Mouse (Mus musculus) lung, postnatal 0 days (tissue): ENCODE results near the gene March4.

Experiments
- CTCF ChIP-seq: IDR thresholded peaks from 2 replicates; pipeline ENCODE4 v1.5.1; 2016; ENCODE audit warnings: antibody characterized with exemption, mild to moderate bottlenecking
- EP300 ChIP-seq: IDR thresholded peaks from 2 replicates; pipeline ENCODE4 v1.6.1; 2016; ENCODE audit warnings: antibody characterized with exemption, mild to moderate bottlenecking, control low read depth

- TF ChIP-seq CTCF: no peak
- TF ChIP-seq EP300: no peak
Observed at GRCm38 (mm10) chr1:72457652-72458051, 79.1 kb downstream of the March4 start.
